Mouse (Mus musculus): Measurements from ENCODE around the gene Zfp768. TPM values are rescaled to one million over a fixed set of nuclear protein-coding genes. Genes with fewer than 3 reads are reported as not detected.
"Not testable (repeated sequence)": the region's sequence is repeated elsewhere in the genome, so short reads cannot be mapped to it uniquely, and the experiment has no call there.

Zfp768 gene
- 15.6 and 20.1 TPM in 2 replicates for polyA plus RNA-seq (2015; fragmentation: Nextera tagmentation; extraction: Ambion mirVana)

- H3K27ac ChIP-seq, result peak within 1 kb of the TSS; percentile 95
- H3K4me3 ChIP-seq (replicated peaks), result peak within 1 kb of the TSS; percentile 88
- no peaks in the 10 kb centered on the region for H3K9me3 ChIP-seq
- 0% methylated on average over 50 of the region's 76 CpGs for WGBS
- peak; percentile 93 for ATAC-seq
- peak within 1 kb of the TSS; percentile 96 for H3K9ac ChIP-seq (replicated peaks)
- H3K27me3 ChIP-seq, result no peaks in the 10 kb centered on the region
- peak within 1 kb of the TSS; percentile 90 for H3K4me2 ChIP-seq (replicated peaks)
- H3K36me3 ChIP-seq, result peaks cover 29% of the 10 kb centered on the region
- peaks cover 20% of the 10 kb centered on the region for H3K4me1 ChIP-seq (replicated peaks)
Observed at GRCm38 (mm10) chr7:127345512-127346325, at the start of gene Zfp768. Gene Zfp768 (minus strand): TSS chr7:127345589.

GRCm38 (mm10) chr7:127393944-127394333, 48.5 kb upstream of the Zfp768 start:
- peaks cover 18% of the 10 kb centered on the region for H3K4me1 ChIP-seq (replicated peaks)
- H3K36me3 ChIP-seq, result peaks cover 13% of the 10 kb centered on the region
- H3K9me3 ChIP-seq, result no peaks in the 10 kb centered on the region
- no peaks in the 10 kb centered on the region for H3K27me3 ChIP-seq
- ATAC-seq, result peak; percentile 25; the same call in 1 of the 2 replicates
- H3K27ac ChIP-seq, result peak overlapping the region; percentile 73
- WGBS, result 23% methylated on average over 7 of the region's 7 CpGs
- peak overlapping the region; percentile 66 for H3K4me3 ChIP-seq (replicated peaks)
- peak overlapping the region; percentile 80 for H3K4me2 ChIP-seq (replicated peaks)
- H3K9ac ChIP-seq (replicated peaks), result peak overlapping the region; percentile 58

- Histone ChIP-seq H3K9ac (replicated peaks) (peak within 1 kb of the TSS; percentile 85), H3K36me3 (peaks cover 13% of the 10 kb centered on the region), H3K27me3 (no peaks in the 10 kb centered on the region), H3K4me3 (replicated peaks) (peak within 1 kb of the TSS; percentile 66), H3K4me2 (replicated peaks) (peak within 1 kb of the TSS; percentile 80), H3K9me3 (no peaks in the 10 kb centered on the region), H3K4me1 (replicated peaks) (peaks cover 18% of the 10 kb centered on the region), H3K27ac (peak within 1 kb of the TSS; percentile 87)
- peak; percentile 96 for ATAC-seq
- WGBS, result under 1% methylated on average over 45 of the region's 45 CpGs
Observed at GRCm38 (mm10) chr7:127393157-127393943, 48.0 kb upstream of the Zfp768 start, which contains the start of gene E430018J23Rik. Gene E430018J23Rik (minus strand): TSS chr7:127393629.

GRCm38 (mm10) chr7:127392251-127392824, 46.9 kb upstream of the Zfp768 start:
- no peaks in the 10 kb centered on the region for H3K27me3 ChIP-seq
- no peaks in the 10 kb centered on the region for H3K9me3 ChIP-seq
- peak overlapping the region; percentile 85 for H3K9ac ChIP-seq (replicated peaks)
- H3K27ac ChIP-seq, result no peak overlapping the region
- H3K4me2 ChIP-seq (replicated peaks), result peak overlapping the region; percentile 80
- WGBS, result 87% methylated on average over 8 of the region's 8 CpGs
- H3K4me3 ChIP-seq (replicated peaks), result peak overlapping the region; percentile 66
- 0 out of 2 replicates have a peak, but pooled peaks have one; percentile 2 for ATAC-seq
- peaks cover 18% of the 10 kb centered on the region for H3K4me1 ChIP-seq (replicated peaks)
- H3K36me3 ChIP-seq, result peaks cover 13% of the 10 kb centered on the region

GRCm38 (mm10) chr7:127391538-127391937, 46.1 kb upstream of the Zfp768 start:
- no peaks in the 10 kb centered on the region for H3K9me3 ChIP-seq
- no peaks in the 10 kb centered on the region for H3K27me3 ChIP-seq
- ATAC-seq, result no peak
- peaks cover 19% of the 10 kb centered on the region for H3K4me1 ChIP-seq (replicated peaks)
- H3K4me2 ChIP-seq (replicated peaks), result no peak overlapping the region
- H3K9ac ChIP-seq (replicated peaks), result no peak overlapping the region
- no peak overlapping the region for H3K27ac ChIP-seq
- no peak overlapping the region for H3K4me3 ChIP-seq (replicated peaks)
- WGBS, result 93% methylated on average over 16 of the region's 16 CpGs
- H3K36me3 ChIP-seq, result peaks cover 13% of the 10 kb centered on the region

- Histone ChIP-seq H3K27ac (no peak overlapping the region), H3K9ac (replicated peaks) (no peak overlapping the region), H3K9me3 (no peaks in the 10 kb centered on the region), H3K4me2 (replicated peaks) (no peak overlapping the region), H3K27me3 (no peaks in the 10 kb centered on the region), H3K4me3 (replicated peaks) (no peak overlapping the region), H3K4me1 (replicated peaks) (peaks cover 25% of the 10 kb centered on the region), H3K36me3 (peaks cover 15% of the 10 kb centered on the region)
- WGBS, result 75% methylated on average over 7 of the region's 7 CpGs
- no peak for ATAC-seq
Observed at GRCm38 (mm10) chr7:127390306-127390705, 44.9 kb upstream of the Zfp768 start.

- H3K9ac ChIP-seq (replicated peaks); H3K27me3 ChIP-seq; H3K4me2 ChIP-seq (replicated peaks); ATAC-seq; H3K27ac ChIP-seq; H3K9me3 ChIP-seq; H3K4me3 ChIP-seq (replicated peaks): not testable (repeated sequence)
- Histone ChIP-seq H3K4me1 (replicated peaks) (peaks cover 17% of the 10 kb centered on the region), H3K36me3 (peaks cover 30% of the 10 kb centered on the region)
Observed at GRCm38 (mm10) chr7:127388201-127388600, 42.8 kb upstream of the Zfp768 start.

GRCm38 (mm10) chr7:127386641-127387392, 41.4 kb upstream of the Zfp768 start, which contains the start of gene 9130019O22Rik:
Gene 9130019O22Rik (minus strand): TSS chr7:127387166.
- Histone ChIP-seq H3K9ac (replicated peaks) (peak within 1 kb of the TSS; percentile 83), H3K27me3 (no peaks in the 10 kb centered on the region), H3K36me3 (peaks cover 34% of the 10 kb centered on the region), H3K9me3 (peaks cover 3% of the 10 kb centered on the region; the same call in 1 of the 2 replicates), H3K27ac (no peak within 1 kb of the TSS), H3K4me1 (replicated peaks) (peaks cover 7% of the 10 kb centered on the region), H3K4me2 (replicated peaks) (peak within 1 kb of the TSS; percentile 72), H3K4me3 (replicated peaks) (peak within 1 kb of the TSS; percentile 63)
- WGBS, result 20% methylated on average over 38 of the region's 38 CpGs
- ATAC-seq, result peak; percentile 88

DNA sequence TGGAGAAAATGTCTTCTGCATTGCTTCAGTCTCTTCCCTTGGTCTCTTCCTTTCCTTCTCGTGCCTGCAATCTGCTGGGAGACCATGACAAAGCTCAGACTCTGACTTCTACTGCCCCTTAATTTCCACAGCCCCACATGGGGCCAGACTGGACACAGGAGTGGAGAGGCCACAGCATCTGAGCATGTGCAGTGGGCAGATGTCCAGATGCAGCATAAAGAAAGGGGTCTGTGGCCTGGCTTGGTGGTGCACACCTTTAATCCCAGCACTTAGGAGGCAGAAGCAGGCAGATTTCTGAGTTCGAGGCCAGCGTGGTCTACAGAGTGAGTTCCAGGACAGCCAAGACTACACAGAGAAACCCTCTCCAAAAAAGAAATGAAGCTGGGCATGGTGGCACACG, 40.2 kb upstream of the Zfp768 start:
- not testable (repeated sequence) for ATAC-seq; H3K4me2 ChIP-seq (replicated peaks); H3K4me3 ChIP-seq (replicated peaks); H3K9me3 ChIP-seq; H3K27ac ChIP-seq; H3K27me3 ChIP-seq; H3K9ac ChIP-seq (replicated peaks); H3K4me1 ChIP-seq (replicated peaks)
- H3K36me3 ChIP-seq, result peaks cover 24% of the 10 kb centered on the region
- WGBS, result 89% methylated on average over 4 of the region's 4 CpGs

GRCm38 (mm10) chr7:127378310-127378921, 33.0 kb upstream of the Zfp768 start:
- Histone ChIP-seq H3K4me2 (replicated peaks) (no peak overlapping the region), H3K27ac (no peak overlapping the region), H3K9me3 (peaks cover 3% of the 10 kb centered on the region; the same call in 1 of the 2 replicates), H3K36me3 (peaks cover 18% of the 10 kb centered on the region), H3K27me3 (no peaks in the 10 kb centered on the region), H3K4me3 (replicated peaks) (no peak overlapping the region), H3K9ac (replicated peaks) (no peak overlapping the region), H3K4me1 (replicated peaks) (peaks cover 6% of the 10 kb centered on the region; the same call in 1 of the 2 replicates)
- ATAC-seq, result no peak
- WGBS, result 83% methylated on average over 6 of the region's 6 CpGs

All from midbrain, embryonic 13.5 days (tissue).